Mouse (Mus musculus) frontal cortex, postnatal 14 days (tissue): ENCODE measurements around the gene Ms4a6b.
"Not testable (repeated sequence)": the region's sequence is repeated elsewhere in the genome, so short reads cannot be mapped to it uniquely, and the experiment has no call there.

Experiments used
- DNase-seq, 2 experiments: peaks; one replicate each; pipeline ENCODE4 v3.0.0; 2022; ENCODE audit warnings: low spot score in 2 of 2

The Ms4a6b gene

GRCm38 (mm10) chr19:11516246-11516645 is at the start of gene Ms4a6b:
Ms4a6b (plus strand) TSS chr19:11516512.
- DNase-seq = no peak

GRCm38 (mm10) chr19:11468361-11468760 is 48.0 kb upstream of the Ms4a6b start:
- not testable (repeated sequence) for DNase-seq

GRCm38 (mm10) chr19:11469215-11469614 is 47.1 kb upstream of the Ms4a6b start, which contains the start of gene Ms4a6c:
Ms4a6c (plus strand) TSS chr19:11469366.
- DNase-seq = not testable (repeated sequence)

GRCm38 (mm10) chr19:11479714-11480113 is 36.6 kb upstream of the Ms4a6b start:
- no peak for DNase-seq

- no peak for DNase-seq
These were observed 33.6 kb upstream of the Ms4a6b start for GRCm38 (mm10) chr19:11482684-11483083.

- DNase-seq = no peak
These were observed 32.4 kb upstream of the Ms4a6b start for GRCm38 (mm10) chr19:11483941-11484340.

- DNase-seq = no peak
These were observed 31.9 kb upstream of the Ms4a6b start for GRCm38 (mm10) chr19:11484388-11484787.

- DNase-seq = no peak
These were observed 31.0 kb upstream of the Ms4a6b start for GRCm38 (mm10) chr19:11485266-11485665.

GRCm38 (mm10) chr19:11485746-11486145 is 30.6 kb upstream of the Ms4a6b start, which contains the start of gene Gm8369:
Gm8369 (plus strand) TSS chr19:11485938.
- no peak for DNase-seq

- DNase-seq = no peak
These were observed 29.7 kb upstream of the Ms4a6b start for GRCm38 (mm10) chr19:11486599-11486998.

GRCm38 (mm10) chr19:11491406-11492189 is 24.7 kb upstream of the Ms4a6b start:
- no peak for DNase-seq

GRCm38 (mm10) chr19:11492671-11493070 is 23.6 kb upstream of the Ms4a6b start:
- DNase-seq = no peak

GRCm38 (mm10) chr19:11494519-11494918 is 21.8 kb upstream of the Ms4a6b start:
- DNase-seq = no peak

- DNase-seq = no peak
These were observed 20.0 kb upstream of the Ms4a6b start for GRCm38 (mm10) chr19:11496361-11496760.

GRCm38 (mm10) chr19:11497300-11497699 is 19.0 kb upstream of the Ms4a6b start:
- not testable (repeated sequence) for DNase-seq

- DNase-seq = no peak
These were observed 15.5 kb upstream of the Ms4a6b start for GRCm38 (mm10) chr19:11500796-11501195.

- DNase-seq = no peak
These were observed 15.0 kb upstream of the Ms4a6b start for GRCm38 (mm10) chr19:11501326-11501725.

- DNase-seq = no peak
These were observed 11.5 kb upstream of the Ms4a6b start for GRCm38 (mm10) chr19:11504857-11505256.

GRCm38 (mm10) chr19:11513458-11513857 is 2.9 kb upstream of the Ms4a6b start:
- DNase-seq = no peak

- DNase-seq = no peak
These were observed 533 bp downstream of the Ms4a6b start for GRCm38 (mm10) chr19:11516845-11517244.

- DNase-seq = not testable (repeated sequence)
These were observed 1.1 kb downstream of the Ms4a6b start for GRCm38 (mm10) chr19:11517373-11517772.

- DNase-seq = not testable (repeated sequence)
These were observed 2.0 kb downstream of the Ms4a6b start for GRCm38 (mm10) chr19:11518356-11518755.

GRCm38 (mm10) chr19:11520146-11520545 is 3.8 kb downstream of the Ms4a6b start:
- no peak for DNase-seq
